Mouse (Mus musculus) left cerebral cortex, postnatal 14 days (tissue): ENCODE measurements at regions not wholly inside any gene's neighbourhood (a gene's known extent, or its start where the extent isn't known, plus 50 kb on each side); places are given as distances from the start of the nearest gene placed in this dataset.
A peak's percentile ranks its signal among the peaks of the same experiment; 100 is the strongest.

Source experiments
- DNase-seq, 2 experiments: peaks; one replicate each; pipeline ENCODE4 v3.0.0; 2021 to 2022; ENCODE audit warnings: low spot score in 2 of 2, mixed read lengths in 1 of 2
- intact Hi-C: fragments of 180-260 bp; cut with DNase I; formaldehyde crosslinking; loops from one replicate; pipeline ENCODE4 v1.15.1; 2025

GRCm38 (mm10) chr3:35101286-35101685 is 451.1 kb downstream of the Sox2 start:
- intact Hi-C loops = loop anchor here (10.0 kb wide), 3 partner anchors 384 to 866 kb away; no protein-coding TSS in a partner anchor
- no peak for DNase-seq

GRCm38 (mm10) chr3:35101951-35102350 is 451.7 kb downstream of the Sox2 start:
- intact Hi-C loops = loop anchor here (2.0 to 10.0 kb wide), 4 partner anchors 383 to 867 kb away; no protein-coding TSS in a partner anchor

GRCm38 (mm10) chr3:35102715-35103591 is 452.7 kb downstream of the Sox2 start:
- DNase-seq = peak; percentile 73 to 84
- intact Hi-C loops = loop anchor here (2.0 to 10.0 kb wide), 4 partner anchors 382 to 868 kb away; no protein-coding TSS in a partner anchor

More at GRCm38 (mm10) chr3:35101951-35102350, 451.7 kb downstream of the Sox2 start:
- DNase-seq = no peak

- intact Hi-C loops = loop anchor here (10.0 kb wide), 3 partner anchors 380 to 870 kb away; no protein-coding TSS in a partner anchor
- DNase-seq = no peak
Observed at GRCm38 (mm10) chr3:35104884-35105283, 454.7 kb downstream of the Sox2 start.

- DNase-seq = no peak
- intact Hi-C loops = loop anchor here (10.0 kb wide), 3 partner anchors 379 to 871 kb away; no protein-coding TSS in a partner anchor
Observed at GRCm38 (mm10) chr3:35106097-35106496, 455.9 kb downstream of the Sox2 start.

- intact Hi-C loops = no loop called here
- DNase-seq = no peak
Observed at GRCm38 (mm10) chr3:35133477-35133876, 483.3 kb downstream of the Sox2 start.

- intact Hi-C loops = loop anchor here (10.0 kb wide), 1 partner anchor 203 kb away; no protein-coding TSS in a partner anchor
- DNase-seq = peak; percentile 22 to 35
Observed at GRCm38 (mm10) chr3:35141500-35142220, 491.5 kb downstream of the Sox2 start.

GRCm38 (mm10) chr3:35142683-35143082 is 492.5 kb downstream of the Sox2 start:
- intact Hi-C loops = loop anchor here (10.0 kb wide), 1 partner anchor 202 kb away; no protein-coding TSS in a partner anchor
- DNase-seq = no peak

- intact Hi-C loops = loop anchor here (10.0 kb wide), 1 partner anchor 199 kb away; no protein-coding TSS in a partner anchor
- no peak for DNase-seq
Observed at GRCm38 (mm10) chr3:35145569-35145968, 495.4 kb downstream of the Sox2 start.

- peak; percentile 10 to 34 for DNase-seq
- intact Hi-C loops = loop anchor here (10.0 kb wide), 1 partner anchor 198 kb away; no protein-coding TSS in a partner anchor
Observed at GRCm38 (mm10) chr3:35146681-35147080, 496.5 kb downstream of the Sox2 start.

GRCm38 (mm10) chr3:35149251-35149691 is 499.1 kb downstream of the Sox2 start:
- intact Hi-C loops = loop anchor here (10.0 kb wide), 1 partner anchor 196 kb away; no protein-coding TSS in a partner anchor
- peak; percentile 27 to 61 for DNase-seq

GRCm38 (mm10) chr3:35152191-35152590 is 502.0 kb downstream of the Sox2 start:
- intact Hi-C loops = no loop called here
- peak; percentile 19 to 24 for DNase-seq

GRCm38 (mm10) chr3:35154266-35154665 is 504.1 kb downstream of the Sox2 start:
- no peak for DNase-seq
- intact Hi-C loops = no loop called here

- DNase-seq = no peak
- intact Hi-C loops = no loop called here
Observed at GRCm38 (mm10) chr3:35168676-35169075, 518.5 kb downstream of the Sox2 start.

GRCm38 (mm10) chr3:35178759-35179440 is 528.7 kb downstream of the Sox2 start:
- intact Hi-C loops = no loop called here
- no peak for DNase-seq

GRCm38 (mm10) chr3:35208526-35208925 is 545.4 kb upstream of the Atp11b start:
- intact Hi-C loops = no loop called here
- no peak for DNase-seq

GRCm38 (mm10) chr3:35219394-35219793 is 534.5 kb upstream of the Atp11b start:
- DNase-seq = no peak
- intact Hi-C loops = no loop called here

GRCm38 (mm10) chr3:35221183-35221582 is 532.7 kb upstream of the Atp11b start:
- no peak for DNase-seq
- intact Hi-C loops = no loop called here

GRCm38 (mm10) chr3:35222251-35222650 is 531.7 kb upstream of the Atp11b start:
- peak in 1 of 2 experiments; percentile 14 for DNase-seq
- intact Hi-C loops = no loop called here
